Comparison of ENCODE assay signal across 17 mouse cellular contexts in the genomic region with DNA sequence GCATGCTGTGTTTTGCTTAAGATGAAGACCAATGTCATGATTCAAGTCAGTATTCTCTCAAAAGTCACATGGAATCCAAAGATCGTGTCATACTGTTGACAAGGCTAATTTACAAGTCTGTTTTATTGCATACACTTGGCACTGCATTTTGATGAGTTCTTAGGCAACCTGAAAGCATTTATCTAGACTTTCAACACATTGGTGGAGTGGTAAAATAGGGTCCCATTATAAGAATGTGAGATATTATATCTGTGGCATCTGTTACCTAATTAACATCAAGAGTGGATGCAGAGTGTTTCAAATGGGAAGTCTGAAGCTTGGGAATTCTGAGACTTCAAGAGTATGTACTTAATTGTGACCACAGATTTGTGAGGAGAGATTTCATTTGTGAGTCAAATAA.
"Had no signal": no experiment of that assay in that cellular context is flagged by ENCODE, and none has a peak within 500 bp of the region (broad histone marks: within the 10 kb centered on the region; RNA-seq: fewer than 3 reads in every experiment).

No protein-coding gene starts in this region.

- H3K9ac ChIP-seq: lung, embryonic 15.5 days; midbrain, embryonic 13.5 days; midbrain, embryonic 15.5 days; neural tube, embryonic 12.5 days had no signal

- H3K36me3 ChIP-seq: lung, embryonic 15.5 days; midbrain, embryonic 13.5 days; midbrain, embryonic 15.5 days; neural tube, embryonic 12.5 days had no signal

- H3K27ac ChIP-seq: lung, embryonic 15.5 days; macrophage; midbrain, embryonic 13.5 days; midbrain, embryonic 15.5 days; neural tube, embryonic 12.5 days had no signal

- DNase-seq: lung, adult 2 months; lung, postnatal 14 days; lung, postnatal 36 days; right cerebral cortex, postnatal 25 days; right cerebral cortex, postnatal 4 days; spleen, adult 18-20 months; thymus, adult 18-20 months; thymus, postnatal 14 days; thymus, postnatal 36 days had no signal

- H3K4me2 ChIP-seq: lung, embryonic 15.5 days; midbrain, embryonic 11.5 days; midbrain, embryonic 13.5 days; midbrain, embryonic 15.5 days; neural tube, embryonic 12.5 days had no signal

- H3K9me3 ChIP-seq: lung, embryonic 15.5 days; megakaryocyte, embryonic 14.5 days; midbrain, embryonic 13.5 days; midbrain, embryonic 15.5 days; neural tube, embryonic 12.5 days had no signal

- H3K4me3 ChIP-seq: lung, embryonic 15.5 days; megakaryocyte, embryonic 14.5 days; midbrain, embryonic 13.5 days; midbrain, embryonic 15.5 days; neural tube, embryonic 12.5 days had no signal

- ATAC-seq: lung, postnatal 0 days; midbrain, embryonic 13.5 days; midbrain, embryonic 15.5 days had no signal

- H3K27me3 ChIP-seq: lung, embryonic 15.5 days; megakaryocyte, embryonic 14.5 days; midbrain, embryonic 13.5 days; midbrain, embryonic 15.5 days; neural tube, embryonic 12.5 days had no signal

- H3K4me1 ChIP-seq: lung, embryonic 15.5 days; megakaryocyte, embryonic 14.5 days; midbrain, embryonic 13.5 days; midbrain, embryonic 15.5 days; neural tube, embryonic 12.5 days had no signal
